In genomic region chr8:106077452-106078067, GRCm38 (mm10) we compare ENCODE assay signal across 15 mouse cellular contexts. TPM values are rescaled to one million over a fixed set of nuclear protein-coding genes. Genes with fewer than 3 reads are reported as not detected.
DNase-seq lines count a peak whose midpoint lies in the region; ATAC-seq and TF ChIP-seq lines count a peak whose summit lies in the region.
"Had no signal": no experiment of that assay in that cellular context is flagged by ENCODE, and none has a peak within 500 bp of the region (broad histone marks: within the 10 kb centered on the region; RNA-seq: fewer than 3 reads in every experiment).

No protein-coding gene starts in this region.

- POLR2A ChIA-PET in Patski (lab: Charles Lee), result no interaction called here

- WGBS in heart, postnatal 0 days, result 77% methylated on average over 1 of the region's 1 CpGs
- 89% methylated on average over 1 of the region's 1 CpGs for WGBS in heart, embryonic 10.5 days

- peaks cover 11% of the 10 kb centered on the region; the same call in 1 of the 2 replicates for H3K36me3 ChIP-seq in heart, postnatal 0 days (replicated peaks; ENCODE audit: control insufficient read depth, insufficient read depth, low read length)
- peaks cover 20% of the 10 kb centered on the region for H3K36me3 ChIP-seq in heart, embryonic 10.5 days
- H3K36me3 ChIP-seq in megakaryocyte, embryonic 14.5 days (replicated peaks; ENCODE audit: low read length), result peaks cover 34% of the 10 kb centered on the region
- H3K36me3 ChIP-seq in splenic B cell, adult 2 months (ENCODE audit: control insufficient read depth, insufficient read depth, low read length, poor library complexity, severe bottlenecking), result no peaks in the 10 kb centered on the region; the same call in none of the 2 replicates

- TF ChIP-seq CTCF in heart, postnatal 0 days (IDR thresholded peaks at IDR 0.05; ENCODE audit: low read depth), result peak; percentile 3; the same call in 1 of the 2 replicates
- TF ChIP-seq CTCF in Patski (IDR thresholded peaks at IDR 0.05), result peak; percentile 38

- no peaks in the 10 kb centered on the region for H3K4me1 ChIP-seq in heart, postnatal 0 days (ENCODE audit: control insufficient read depth, insufficient read depth)
- H3K4me1 ChIP-seq in heart, embryonic 10.5 days, result 0 out of 2 replicates have a peak, but pooled peaks cover 4% of the 10 kb centered on the region
- peaks cover 24% of the 10 kb centered on the region for H3K4me1 ChIP-seq in megakaryocyte, embryonic 14.5 days
- H3K4me1 ChIP-seq: limb, embryonic 10.5 days; midbrain, embryonic 10.5 days; stomach, embryonic 15.5 days had no signal

- H3K27me3 ChIP-seq in heart, postnatal 0 days (ENCODE audit: control insufficient read depth, insufficient read depth, low read length), result no peaks in the 10 kb centered on the region
- no peaks in the 10 kb centered on the region for H3K27me3 ChIP-seq in heart, embryonic 10.5 days (ENCODE audit: insufficient read depth, poor library complexity, severe bottlenecking)
- no peaks in the 10 kb centered on the region for H3K27me3 ChIP-seq in megakaryocyte, embryonic 14.5 days (replicated peaks)
- no peaks in the 10 kb centered on the region for H3K27me3 ChIP-seq in Patski
- H3K27me3 ChIP-seq in splenic B cell, adult 2 months (ENCODE audit: control insufficient read depth, insufficient read depth, low read length, poor library complexity, severe bottlenecking), result no peaks in the 10 kb centered on the region
- H3K27me3 ChIP-seq: stomach, embryonic 15.5 days had no signal

- in situ Hi-C loops in Patski (cut with MboI; ENCODE audit: low pct_unique_long_range_greater_than_20kb), result no loop called here

- no peak overlapping the region for H3K4me3 ChIP-seq in heart, postnatal 0 days (ENCODE audit: low read depth, low read length)
- H3K4me3 ChIP-seq in heart, embryonic 10.5 days, result no peak overlapping the region
- H3K4me3 ChIP-seq in megakaryocyte, embryonic 14.5 days (replicated peaks), result peak overlapping the region; percentile 28
- H3K4me3 ChIP-seq: limb, embryonic 10.5 days; midbrain, embryonic 10.5 days; stomach, embryonic 15.5 days had no signal

- H3K9ac ChIP-seq in heart, postnatal 0 days (replicated peaks; ENCODE audit: low read depth, low read length), result no peak overlapping the region
- H3K9ac ChIP-seq: stomach, embryonic 15.5 days had no signal

- no peak for ATAC-seq in heart, postnatal 0 days (ENCODE audit: insufficient read depth, low read depth)
- no peak for ATAC-seq in megakaryocyte, adult 5-6 weeks (ENCODE audit: poor library complexity, severe bottlenecking)
- ATAC-seq in Patski, result no peak

- H3K4me2 ChIP-seq in heart, postnatal 0 days (ENCODE audit: low read depth, low read length), result no peak overlapping the region
- H3K4me2 ChIP-seq: stomach, embryonic 15.5 days had no signal

- no peak for TF ChIP-seq EP300 in heart, postnatal 0 days (IDR thresholded peaks at IDR 0.05; ENCODE audit: low read depth)

- no peak for DNase-seq in heart, postnatal 0 days (ENCODE audit: low spot score)
- DNase-seq in heart, embryonic 10.5 days (ENCODE audit: low spot score), result no peak
- DNase-seq in Patski (ENCODE audit: low read depth, low spot score), result no peak
- DNase-seq in splenic B cell, adult 2 months (ENCODE audit: low read depth, low spot score), result peak; percentile 32
- no peak for DNase-seq in thymus, postnatal 10 days (ENCODE audit: low spot score in 2 of 2)
- DNase-seq: adrenal gland, postnatal 25 days; cerebellum, postnatal 10 days; gastrocnemius, postnatal 36 days; kidney, postnatal 14 days had no signal

- no peaks in the 10 kb centered on the region for H3K9me3 ChIP-seq in heart, postnatal 0 days (replicated peaks; ENCODE audit: control insufficient read depth, low read length)
- no peaks in the 10 kb centered on the region for H3K9me3 ChIP-seq in heart, embryonic 10.5 days
- no peaks in the 10 kb centered on the region for H3K9me3 ChIP-seq in megakaryocyte, embryonic 14.5 days
- H3K9me3 ChIP-seq: limb, embryonic 10.5 days; midbrain, embryonic 10.5 days; stomach, embryonic 15.5 days had no signal

- CTCF ChIA-PET in Patski (lab: Charles Lee), result no interaction called here

- H3K27ac ChIP-seq in heart, postnatal 0 days (ENCODE audit: low read depth), result no peak overlapping the region
- no peak overlapping the region for H3K27ac ChIP-seq in heart, embryonic 10.5 days
- H3K27ac ChIP-seq: limb, embryonic 10.5 days; midbrain, embryonic 10.5 days; stomach, embryonic 15.5 days had no signal

RNA-seq across cellular contexts. Expression of gene Nfatc3, which starts 18.9 kb away (rescaled TPM):
- 26.6 and 28.3 TPM in 2 replicates for total RNA-seq in heart, postnatal 0 days (2014; rRNA removed; ENCODE audit: low replicate concordance)
- 2.0 and 2.4 TPM in 2 replicates for polyA plus RNA-seq in heart, postnatal 0 days (2015; fragmentation: Nextera tagmentation; extraction: Ambion mirVana)
- polyA plus RNA-seq in heart, embryonic 10.5 days (2016; fragmentation: Nextera tagmentation; extraction: Ambion mirVana), result 4.9 and 6.5 TPM in 2 replicates
- 1.7 and 3.2 TPM in 2 replicates for polyA plus RNA-seq in megakaryocyte, embryonic 14.5 days (2012; ENCODE audit: insufficient read depth, low replicate concordance)
- total RNA-seq in megakaryocyte, adult 5-6 weeks (2015), result 104 and 108 TPM in 2 replicates
- 26.5 and 38.4 TPM in 2 replicates for total RNA-seq in megakaryocyte, adult 5-6 weeks (2017)
- polyA plus RNA-seq in Patski (2021), result 33.5 TPM

RNA-seq across cellular contexts. Expression of gene Esrp2, which starts 59.2 kb away (rescaled TPM):
- 9.8 and 10.6 TPM in 2 replicates for total RNA-seq in heart, postnatal 0 days (2014; rRNA removed; ENCODE audit: low replicate concordance)
- 0.27 and 0.31 TPM in 2 replicates for polyA plus RNA-seq in heart, postnatal 0 days (2015; fragmentation: Nextera tagmentation; extraction: Ambion mirVana)
- 2.4 and 5.4 TPM in 2 replicates for polyA plus RNA-seq in heart, embryonic 10.5 days (2016; fragmentation: Nextera tagmentation; extraction: Ambion mirVana)
- 1.6 and 7.5 TPM in 2 replicates for polyA plus RNA-seq in megakaryocyte, embryonic 14.5 days (2012; ENCODE audit: insufficient read depth, low replicate concordance)
- not detected in 2 replicates for total RNA-seq in megakaryocyte, adult 5-6 weeks (2015)
- total RNA-seq in megakaryocyte, adult 5-6 weeks (2017), result not detected in 2 replicates
- polyA plus RNA-seq in Patski (2021), result 3.3 TPM
- total RNA-seq: layer of hippocampus, postnatal 14 days had no signal
